16 mouse cellular contexts compared by ENCODE assay signal in genomic region chr1:42700171-42700570, GRCm38 (mm10). TPM values are rescaled to one million over a fixed set of nuclear protein-coding genes. Genes with fewer than 3 reads are reported as not detected.
DNase-seq lines count a peak whose midpoint lies in the region; ATAC-seq and TF ChIP-seq lines count a peak whose summit lies in the region.
"Had no signal": no experiment of that assay in that cellular context is flagged by ENCODE, and none has a peak within 500 bp of the region (broad histone marks: within the 10 kb centered on the region; RNA-seq: fewer than 3 reads in every experiment).

No protein-coding gene starts in this region.

- TF ChIP-seq CTCF in left cerebral cortex, adult 2 months (IDR thresholded peaks at IDR 0.05): no peak

- H3K36me3 ChIP-seq in forebrain, embryonic 12.5 days (replicated peaks): peaks cover 25% of the 10 kb centered on the region
- no peaks in the 10 kb centered on the region for H3K36me3 ChIP-seq in hindbrain, embryonic 16.5 days (ENCODE audit: control insufficient read depth, insufficient read depth, low read length)
- H3K36me3 ChIP-seq in neural tube, embryonic 14.5 days (ENCODE audit: control insufficient read depth, insufficient read depth, low read length): no peaks in the 10 kb centered on the region; the same call in 1 of the 2 replicates
- no peaks in the 10 kb centered on the region for H3K36me3 ChIP-seq in heart, embryonic 12.5 days
- H3K36me3 ChIP-seq: limb, embryonic 13.5 days; lung, embryonic 15.5 days had no signal

- ATAC-seq in forebrain, embryonic 12.5 days (ENCODE audit: low FRiP score): no peak
- ATAC-seq in hindbrain, embryonic 16.5 days: no peak
- ATAC-seq in neural tube, embryonic 14.5 days (ENCODE audit: low read depth): no peak
- ATAC-seq in heart, embryonic 12.5 days (ENCODE audit: insufficient number of reproducible peaks, low FRiP score): no peak
- ATAC-seq: CD4-positive, CD25-positive, alpha-beta regulatory T cell, adult 4 months; Patski had no signal

- peak overlapping the region; percentile 53 for H3K4me3 ChIP-seq in left cerebral cortex, adult 2 months
- peak overlapping the region; percentile 99 for H3K4me3 ChIP-seq in forebrain, embryonic 12.5 days (replicated peaks)
- H3K4me3 ChIP-seq in hindbrain, embryonic 16.5 days (ENCODE audit: low read length): peak overlapping the region; percentile 54
- H3K4me3 ChIP-seq in neural tube, embryonic 14.5 days (ENCODE audit: low read depth, low read length): peak overlapping the region; percentile 78
- H3K4me3 ChIP-seq in heart, embryonic 12.5 days: no peak overlapping the region
- H3K4me3 ChIP-seq: lung, embryonic 15.5 days had no signal

- H3K4me1 ChIP-seq in forebrain, embryonic 12.5 days: peaks cover 33% of the 10 kb centered on the region
- H3K4me1 ChIP-seq in hindbrain, embryonic 16.5 days (ENCODE audit: control insufficient read depth, insufficient read depth, low read depth, low read length): peaks cover 13% of the 10 kb centered on the region
- H3K4me1 ChIP-seq in neural tube, embryonic 14.5 days (ENCODE audit: control insufficient read depth, insufficient read depth, low read length): peaks cover 17% of the 10 kb centered on the region
- peaks cover 24% of the 10 kb centered on the region for H3K4me1 ChIP-seq in heart, embryonic 12.5 days (replicated peaks)

- no peaks in the 10 kb centered on the region for H3K9me3 ChIP-seq in forebrain, embryonic 12.5 days
- no peaks in the 10 kb centered on the region for H3K9me3 ChIP-seq in hindbrain, embryonic 16.5 days (ENCODE audit: control insufficient read depth, low read length)
- no peaks in the 10 kb centered on the region for H3K9me3 ChIP-seq in neural tube, embryonic 14.5 days (ENCODE audit: control insufficient read depth, low read length)
- no peaks in the 10 kb centered on the region for H3K9me3 ChIP-seq in heart, embryonic 12.5 days (replicated peaks)
- H3K9me3 ChIP-seq: limb, embryonic 13.5 days; lung, embryonic 15.5 days had no signal

- peak overlapping the region; percentile 92 for H3K27ac ChIP-seq in left cerebral cortex, adult 2 months
- peak overlapping the region; percentile 42; the same call in 1 of the 2 replicates for H3K27ac ChIP-seq in forebrain, embryonic 12.5 days
- H3K27ac ChIP-seq in hindbrain, embryonic 16.5 days (ENCODE audit: low read depth, low read length): no peak overlapping the region
- no peak overlapping the region for H3K27ac ChIP-seq in neural tube, embryonic 14.5 days (ENCODE audit: low read depth, low read length)
- H3K27ac ChIP-seq in heart, embryonic 12.5 days (ENCODE audit: poor library complexity, severe bottlenecking): no peak overlapping the region
- H3K27ac ChIP-seq: limb, embryonic 13.5 days; lung, embryonic 15.5 days had no signal

- peak overlapping the region; percentile 79 for H3K9ac ChIP-seq in forebrain, embryonic 12.5 days
- H3K9ac ChIP-seq in hindbrain, embryonic 16.5 days (ENCODE audit: low read depth, low read length): peak overlapping the region; percentile 31; the same call in 1 of the 2 replicates
- H3K9ac ChIP-seq in neural tube, embryonic 14.5 days (replicated peaks; ENCODE audit: low read depth, low read length): peak overlapping the region; percentile 93
- no peak overlapping the region for H3K9ac ChIP-seq in heart, embryonic 12.5 days
- H3K9ac ChIP-seq: limb, embryonic 13.5 days; lung, embryonic 15.5 days had no signal

- no peaks in the 10 kb centered on the region; the same call in 1 of the 2 replicates for H3K27me3 ChIP-seq in forebrain, embryonic 12.5 days
- no peaks in the 10 kb centered on the region for H3K27me3 ChIP-seq in hindbrain, embryonic 16.5 days (replicated peaks; ENCODE audit: control insufficient read depth, insufficient read depth, low read length)
- peaks cover 4% of the 10 kb centered on the region; the same call in 1 of the 2 replicates for H3K27me3 ChIP-seq in neural tube, embryonic 14.5 days (ENCODE audit: control insufficient read depth, insufficient read depth, low read length)
- peaks cover 87% of the 10 kb centered on the region for H3K27me3 ChIP-seq in heart, embryonic 12.5 days (replicated peaks)
- H3K27me3 ChIP-seq: Patski had no signal

- no peak for DNase-seq in left cerebral cortex, adult 2 months (ENCODE audit: extremely low spot score in 1 of 2, low spot score in 2 of 2)
- no peak for DNase-seq in left cerebral cortex, postnatal 10 days (ENCODE audit: extremely low spot score in 1 of 2, low spot score in 2 of 2)
- DNase-seq in gastrocnemius, postnatal 36 days: no peak
- no peak for DNase-seq in ovary, postnatal 36 days (ENCODE audit: low spot score)
- DNase-seq: adrenal gland, postnatal 14 days; cerebellum, adult 11 months; layer of hippocampus, adult 9-11 months had no signal

- 7% methylated on average over 3 of the region's 3 CpGs for WGBS in forebrain, embryonic 12.5 days
- WGBS in hindbrain, embryonic 16.5 days: 30% methylated on average over 3 of the region's 3 CpGs
- WGBS in neural tube, embryonic 14.5 days: 6% methylated on average over 3 of the region's 3 CpGs
- 9% methylated on average over 3 of the region's 3 CpGs for WGBS in heart, embryonic 12.5 days

- H3K4me2 ChIP-seq in forebrain, embryonic 12.5 days: peak overlapping the region; percentile 94
- peak overlapping the region; percentile 53 for H3K4me2 ChIP-seq in hindbrain, embryonic 16.5 days (ENCODE audit: low read length)
- H3K4me2 ChIP-seq in neural tube, embryonic 14.5 days (ENCODE audit: low read depth, low read length): peak overlapping the region; percentile 95
- H3K4me2 ChIP-seq in heart, embryonic 12.5 days: no peak overlapping the region

- intact Hi-C loops in left cerebral cortex, adult 2 months (cut with DNase I): no loop called here
- intact Hi-C loops in left cerebral cortex, postnatal 10 days (cut with DNase I): no loop called here
- intact Hi-C loops in gastrocnemius, postnatal 36 days (cut with DNase I): no loop called here

RNA-seq across cellular contexts. Expression of gene Pou3f3, which starts 4.6 kb away (rescaled TPM):
- total RNA-seq in left cerebral cortex, adult 2 months (2021): 10 to 100 TPM; 61.6 to 66.4 TPM
- 10 to 100 TPM; 57.3 to 66.7 TPM for total RNA-seq in left cerebral cortex, postnatal 10 days (2021)
- 38.2 and 46.0 TPM in 2 replicates for polyA plus RNA-seq in forebrain, embryonic 12.5 days (2016; fragmentation: Nextera tagmentation; extraction: Ambion mirVana)
- 8.4 and 9.5 TPM in 2 replicates for polyA plus RNA-seq in hindbrain, embryonic 16.5 days (2015; fragmentation: Nextera tagmentation; extraction: Ambion mirVana)
- 10.4 and 11.0 TPM in 2 replicates for polyA plus RNA-seq in neural tube, embryonic 14.5 days (2014; fragmentation: Nextera tagmentation; extraction: Ambion mirVana)
- 0.06 TPM in 2 replicates for polyA plus RNA-seq in heart, embryonic 12.5 days (2016; fragmentation: Nextera tagmentation; extraction: Ambion mirVana)
- not detected for total RNA-seq in gastrocnemius, postnatal 36 days (2021)
- total RNA-seq: megakaryocyte-erythroid progenitor cell, adult 5-6 weeks had no signal

Comparison
In these comparisons a context has a peak if more than half of its experiments do, and no peak if none do; other contexts are left out.
1. H3K27ac ChIP-seq: peak in left cerebral cortex, adult 2 months (single experiment) and forebrain, embryonic 12.5 days (single experiment); none in hindbrain, embryonic 16.5 days (single experiment), neural tube, embryonic 14.5 days (single experiment) and heart, embryonic 12.5 days (single experiment).